Mouse (Mus musculus) heart, embryonic 11.5 days (tissue): ENCODE data around the gene Ceacam2. TPM values are rescaled to one million over a fixed set of nuclear protein-coding genes. Genes with fewer than 3 reads are reported as not detected.
"Not testable (repeated sequence)": the region's sequence is repeated elsewhere in the genome, so short reads cannot be mapped to it uniquely, and the experiment has no call there.

ENCODE experiments used
- ATAC-seq: fragments of 200-750 bp; cut with Nextera tagmentation; replicated peaks from 2 replicates; pipeline ENCODE4 v1.8.0; 2017; ENCODE audit warnings: moderate library complexity; ENCODE audit not compliant: insufficient number of reproducible peaks, low FRiP score, low TSS enrichment
- H3K27ac ChIP-seq: fragments of 300-500 bp; sonication (generic); 2 replicates; pipeline ENCODE4 v1.5.1; 2014; ENCODE audit warnings: mild to moderate bottlenecking, low read depth, low read length
- H3K27me3 ChIP-seq: fragments of 300-500 bp; sonication (generic); 2 replicates; pipeline ENCODE4 v1.6.1; 2014; ENCODE audit warnings: mild to moderate bottlenecking, low read length, mixed read lengths; ENCODE audit not compliant: control insufficient read depth, insufficient read depth
- H3K36me3 ChIP-seq: fragments of 300-500 bp; sonication (generic); 2 replicates; pipeline ENCODE4 v1.6.1; 2014; ENCODE audit warnings: mild to moderate bottlenecking, low read length, moderate library complexity, mixed read lengths; ENCODE audit not compliant: control insufficient read depth, insufficient read depth
- H3K4me1 ChIP-seq: fragments of 300-500 bp; sonication (generic); 2 replicates; pipeline ENCODE4 v1.6.1; 2014; ENCODE audit warnings: low read length; ENCODE audit not compliant: control insufficient read depth, insufficient read depth
- H3K4me2 ChIP-seq: fragments of 300-500 bp; sonication (generic); 2 replicates; pipeline ENCODE4 v1.6.1; 2014; ENCODE audit warnings: mild to moderate bottlenecking, moderate library complexity
- H3K4me3 ChIP-seq: fragments of 300-500 bp; sonication (generic); 2 replicates; pipeline ENCODE4 v1.5.1; 2014; ENCODE audit warnings: low read depth, low read length
- H3K9ac ChIP-seq: fragments of 300-500 bp; sonication (generic); 2 replicates; pipeline ENCODE4 v1.6.1; 2014; ENCODE audit warnings: mild to moderate bottlenecking, low read depth, low read length, moderate library complexity
- H3K9me3 ChIP-seq: fragments of 300-500 bp; sonication (generic); replicated peaks from 2 replicates; pipeline ENCODE4 v1.6.1; 2016; ENCODE audit warnings: low read length; ENCODE audit not compliant: control insufficient read depth
- WGBS: fragments of 180-500 bp; shearing (Covaris S2); extraction: QIAGEN DNeasy Blood & Tissue Kit; methylation state at CpG from one replicate; pipeline ENCODE4 v1.1.7; 2014; ENCODE audit not compliant: insufficient replicate concordance; 5-methylcytosine and 5-hydroxymethylcytosine counted together
- polyA plus RNA-seq: library from polyadenylated mRNA; unstranded; fragments of >200 nt; fragmentation: Nextera tagmentation; extraction: Ambion mirVana; gene quantifications from 2 replicates; pipeline ENCODE4 v1.2.1, GENCODE M21; 2014

Ceacam2 gene
- not detected in 2 replicates for polyA plus RNA-seq

GRCm38 (mm10) chr7:25539376-25539907, at the start of gene Ceacam2:
Ceacam2 (minus strand) TSS chr7:25539857.
- WGBS: 56% methylated on average over 3 of the region's 3 CpGs
- H3K9me3 ChIP-seq, H3K4me2 ChIP-seq, H3K4me3 ChIP-seq, H3K4me1 ChIP-seq, ATAC-seq, H3K9ac ChIP-seq, H3K27ac ChIP-seq, H3K27me3 ChIP-seq, H3K36me3 ChIP-seq: not testable (repeated sequence)

- no peak overlapping the region for H3K27ac ChIP-seq
- no peaks in the 10 kb centered on the region for H3K36me3 ChIP-seq
- no peak for ATAC-seq
- H3K9me3 ChIP-seq: no peaks in the 10 kb centered on the region; the same call in 1 of the 2 replicates
- no peak overlapping the region for H3K4me3 ChIP-seq
- WGBS: 75% methylated on average over 9 of the region's 9 CpGs
- H3K4me1 ChIP-seq: no peaks in the 10 kb centered on the region
- H3K4me2 ChIP-seq: no peak overlapping the region
- no peak overlapping the region for H3K9ac ChIP-seq
- H3K27me3 ChIP-seq: no peaks in the 10 kb centered on the region
These were observed 45.9 kb upstream of the Ceacam2 start for GRCm38 (mm10) chr7:25585351-25586204.

- H3K9me3 ChIP-seq: no peaks in the 10 kb centered on the region; the same call in 1 of the 2 replicates
- H3K4me3 ChIP-seq: no peak overlapping the region
- no peaks in the 10 kb centered on the region for H3K27me3 ChIP-seq
- H3K4me2 ChIP-seq: no peak overlapping the region
- WGBS: 76% methylated on average over 5 of the region's 5 CpGs
- H3K36me3 ChIP-seq: no peaks in the 10 kb centered on the region
- no peak overlapping the region for H3K9ac ChIP-seq
- H3K4me1 ChIP-seq: no peaks in the 10 kb centered on the region
- no peak for ATAC-seq
- H3K27ac ChIP-seq: no peak overlapping the region
These were observed 45.0 kb upstream of the Ceacam2 start for GRCm38 (mm10) chr7:25584651-25585050.

- Histone ChIP-seq H3K4me3 (no peak overlapping the region), H3K4me2 (no peak overlapping the region), H3K9me3 (no peaks in the 10 kb centered on the region; the same call in 1 of the 2 replicates), H3K27me3 (no peaks in the 10 kb centered on the region), H3K36me3 (no peaks in the 10 kb centered on the region), H3K27ac (no peak overlapping the region), H3K4me1 (no peaks in the 10 kb centered on the region), H3K9ac (no peak overlapping the region)
- ATAC-seq: no peak
- WGBS: 76% methylated on average over 15 of the region's 15 CpGs
These were observed 42.7 kb upstream of the Ceacam2 start for GRCm38 (mm10) chr7:25582301-25582810.

GRCm38 (mm10) chr7:25579441-25579840, 39.8 kb upstream of the Ceacam2 start:
- H3K27me3 ChIP-seq: peaks cover 3% of the 10 kb centered on the region; the same call in 1 of the 2 replicates
- no peak for ATAC-seq
- WGBS: 81% methylated on average over 10 of the region's 10 CpGs
- no peak overlapping the region for H3K4me2 ChIP-seq
- H3K4me3 ChIP-seq: no peak overlapping the region
- H3K36me3 ChIP-seq: no peaks in the 10 kb centered on the region
- H3K9ac ChIP-seq: no peak overlapping the region
- no peaks in the 10 kb centered on the region for H3K4me1 ChIP-seq
- no peak overlapping the region for H3K27ac ChIP-seq
- H3K9me3 ChIP-seq: no peaks in the 10 kb centered on the region; the same call in 1 of the 2 replicates

- WGBS: 68% methylated on average over 12 of the region's 14 CpGs
- not testable (repeated sequence) for H3K4me2 ChIP-seq, H3K4me3 ChIP-seq, H3K9me3 ChIP-seq, H3K9ac ChIP-seq, H3K27me3 ChIP-seq, H3K27ac ChIP-seq, H3K4me1 ChIP-seq, ATAC-seq, H3K36me3 ChIP-seq
These were observed 37.3 kb upstream of the Ceacam2 start for GRCm38 (mm10) chr7:25576793-25577437.

GRCm38 (mm10) chr7:25576308-25576707, 36.7 kb upstream of the Ceacam2 start:
- WGBS: 30% methylated on average over 6 of the region's 6 CpGs
- H3K9ac ChIP-seq, H3K27me3 ChIP-seq: not testable (repeated sequence)

GRCm38 (mm10) chr7:25575870-25576269, 36.2 kb upstream of the Ceacam2 start:
- no peak overlapping the region for H3K27ac ChIP-seq
- no peak overlapping the region for H3K9ac ChIP-seq
- WGBS: 11% methylated on average over 8 of the region's 8 CpGs
- H3K4me2 ChIP-seq: no peak overlapping the region
- H3K27me3 ChIP-seq: peaks cover 3% of the 10 kb centered on the region; the same call in 1 of the 2 replicates
- no peaks in the 10 kb centered on the region for H3K9me3 ChIP-seq
- no peak for ATAC-seq
- H3K4me3 ChIP-seq: no peak overlapping the region
- H3K36me3 ChIP-seq: no peaks in the 10 kb centered on the region
- H3K4me1 ChIP-seq: no peaks in the 10 kb centered on the region

More at GRCm38 (mm10) chr7:25576308-25576707, 36.7 kb upstream of the Ceacam2 start:
- not testable (repeated sequence) for H3K36me3 ChIP-seq, H3K4me1 ChIP-seq, H3K4me2 ChIP-seq, ATAC-seq, H3K27ac ChIP-seq, H3K4me3 ChIP-seq, H3K9me3 ChIP-seq
